Mouse (Mus musculus) intestine, postnatal 0 days (tissue): ENCODE measurements around the gene Triobp. TPM values are rescaled to one million over a fixed set of nuclear protein-coding genes. Genes with fewer than 3 reads are reported as not detected.

ENCODE experiments used
- ATAC-seq: fragments of 200-750 bp; cut with Nextera tagmentation; 2 replicates; pipeline ENCODE4 v1.8.0; 2017; ENCODE audit warnings: mild to moderate bottlenecking, moderate TSS enrichment, moderate library complexity
- H3K27ac ChIP-seq: fragments of 300-500 bp; sonication (generic); 2 replicates; pipeline ENCODE4 v1.5.1; 2014; ENCODE audit warnings: mild to moderate bottlenecking, low read depth, low read length, moderate library complexity
- H3K27me3 ChIP-seq: fragments of 300-500 bp; sonication (generic); replicated peaks from 2 replicates; pipeline ENCODE4 v1.6.1; 2014; ENCODE audit warnings: low read length, mixed read lengths; ENCODE audit not compliant: control insufficient read depth, insufficient read depth
- H3K36me3 ChIP-seq: fragments of 300-500 bp; sonication (generic); 2 replicates; pipeline ENCODE4 v1.6.1; 2014; ENCODE audit warnings: mild to moderate bottlenecking, moderate library complexity; ENCODE audit not compliant: control insufficient read depth, insufficient read depth
- H3K4me1 ChIP-seq: fragments of 300-500 bp; sonication (generic); replicated peaks from 2 replicates; pipeline ENCODE4 v1.6.1; 2014; ENCODE audit warnings: antibody characterized with exemption, low read length, mixed read lengths; ENCODE audit not compliant: control insufficient read depth, insufficient read depth
- H3K4me2 ChIP-seq: fragments of 300-500 bp; sonication (generic); replicated peaks from 2 replicates; pipeline ENCODE4 v1.6.1; 2014; ENCODE audit warnings: low read depth, mild to moderate bottlenecking, moderate library complexity
- H3K4me3 ChIP-seq: fragments of 300-500 bp; sonication (generic); 2 replicates; pipeline ENCODE4 v1.5.1; 2014; ENCODE audit warnings: low read depth, low read length
- H3K9ac ChIP-seq: fragments of 300-500 bp; sonication (generic); 2 replicates; pipeline ENCODE4 v1.6.1; 2014; ENCODE audit warnings: mild to moderate bottlenecking, low read depth, low read length
- H3K9me3 ChIP-seq: fragments of 300-500 bp; sonication (generic); 2 replicates; pipeline ENCODE4 v1.6.1; 2016; ENCODE audit warnings: mixed run types; ENCODE audit not compliant: control insufficient read depth
- CTCF ChIP-seq: sonication (generic); IDR thresholded peaks from 2 replicates; pipeline ENCODE4 v1.5.1; 2016; ENCODE audit warnings: low read depth, mild to moderate bottlenecking, control low read depth, antibody characterized with exemption, moderate library complexity
- WGBS: fragments of 180-500 bp; shearing (Covaris S2); extraction: QIAGEN DNeasy Blood & Tissue Kit; methylation state at CpG from one replicate; pipeline ENCODE4 v1.1.7; 2014; 5-methylcytosine and 5-hydroxymethylcytosine counted together
- microRNA-seq: library from miRNA; unstranded; fragments of <30 nt; microRNA quantifications from one replicate; pipeline ENCODE4, GENCODE M21; 2016
- polyA plus RNA-seq: library from polyadenylated mRNA; unstranded; fragments of >200 nt; fragmentation: Nextera tagmentation; extraction: Ambion mirVana; gene quantifications from 2 replicates; pipeline ENCODE4 v1.2.1, GENCODE M21; 2015

The Triobp gene
- polyA plus RNA-seq, 1 experiment from 2014 or later, result 39.4 TPM

- H3K9me3 ChIP-seq, result no peaks in the 10 kb centered on the region
- peak overlapping the region; percentile 2; the same call in 1 of the 2 replicates for H3K4me3 ChIP-seq
- H3K9ac ChIP-seq, result 0 out of 2 replicates have a peak overlapping the region, but pooled peaks have one; percentile 17
- no peaks in the 10 kb centered on the region for H3K27me3 ChIP-seq
- H3K36me3 ChIP-seq, result peaks cover 40% of the 10 kb centered on the region
- ATAC-seq, result peak; percentile 70
- 46% methylated on average over 13 of the region's 13 CpGs for WGBS
- H3K4me1 ChIP-seq, result no peaks in the 10 kb centered on the region; the same call in 1 of the 2 replicates
- H3K27ac ChIP-seq, result peak overlapping the region; percentile 88
- TF ChIP-seq CTCF, result no peak
- peak overlapping the region; percentile 48 for H3K4me2 ChIP-seq
Observed at GRCm38 (mm10) chr15:79051461-79052360, 104.2 kb downstream of the Triobp start.

GRCm38 (mm10) chr15:79052366-79052765, 104.8 kb downstream of the Triobp start:
- H3K4me1 ChIP-seq, result no peaks in the 10 kb centered on the region; the same call in 1 of the 2 replicates
- H3K27ac ChIP-seq, result peak overlapping the region; percentile 88
- no peak overlapping the region for H3K4me2 ChIP-seq
- no peak overlapping the region for H3K4me3 ChIP-seq
- H3K27me3 ChIP-seq, result no peaks in the 10 kb centered on the region
- 47% methylated on average over 2 of the region's 2 CpGs for WGBS
- ATAC-seq, result no peak
- TF ChIP-seq CTCF, result no peak
- peaks cover 47% of the 10 kb centered on the region for H3K36me3 ChIP-seq
- H3K9ac ChIP-seq, result no peak overlapping the region
- no peaks in the 10 kb centered on the region for H3K9me3 ChIP-seq

Small RNA genes lying within 50 kb of the gene (microRNA-seq; reads per million reads assigned to microRNA genes)
- gene Mir6956, result 3.5 reads per million, percentile 6 among the genes with 10 or more reads in this experiment

Other genes starting within 250 kb of the Triobp start
- 0.10 and 0.17 TPM in 2 replicates for gene Elfn2, start 229.0 kb upstream of the Triobp start, polyA plus RNA-seq
- 7.2 and 7.6 TPM in 2 replicates for gene Mfng, start 174.2 kb upstream of the Triobp start, polyA plus RNA-seq
- gene Card10, start 144.7 kb upstream of the Triobp start, polyA plus RNA-seq, result 3.2 and 3.9 TPM in 2 replicates
- gene Cdc42ep1, start 105.1 kb upstream of the Triobp start, polyA plus RNA-seq, result 16.8 and 17.0 TPM in 2 replicates
- gene Lgals2, start 92.2 kb upstream of the Triobp start, polyA plus RNA-seq, result 787 and 833 TPM in 2 replicates
- 40.1 TPM in 2 replicates for gene Gga1, start 70.5 kb upstream of the Triobp start, polyA plus RNA-seq
- gene Gm49510, start 48.1 kb upstream of the Triobp start, polyA plus RNA-seq, result 0.21 TPM in 1 of 2 replicates, not detected in the other
- gene Sh3bp1, start 48.0 kb upstream of the Triobp start, polyA plus RNA-seq, result 7.2 and 7.6 TPM in 2 replicates
- 3.3 and 4.2 TPM in 2 replicates for gene Pdxp, start 33.8 kb upstream of the Triobp start, polyA plus RNA-seq
- gene Lgals1, start 21.0 kb upstream of the Triobp start, polyA plus RNA-seq, result 725 and 759 TPM in 2 replicates
- gene Nol12, start 12.8 kb upstream of the Triobp start, polyA plus RNA-seq, result 24.8 and 26.0 TPM in 2 replicates
- gene H1f0, start 80.7 kb downstream of the Triobp start, polyA plus RNA-seq, result 298 and 319 TPM in 2 replicates
- gene Galr3, start 94.2 kb downstream of the Triobp start, polyA plus RNA-seq, result 2.2 and 2.6 TPM in 2 replicates
- 44.1 and 48.8 TPM in 2 replicates for gene Ankrd54, start 115.2 kb downstream of the Triobp start, polyA plus RNA-seq
- gene Eif3l, start 127.5 kb downstream of the Triobp start, polyA plus RNA-seq, result 97.0 and 100 TPM in 2 replicates
- 3.7 and 5.0 TPM in 2 replicates for gene Micall1, start 161.2 kb downstream of the Triobp start, polyA plus RNA-seq
- 256 and 266 TPM in 2 replicates for gene Polr2f, start 193.3 kb downstream of the Triobp start, polyA plus RNA-seq
- 4.2 and 5.2 TPM in 2 replicates for gene 1700088E04Rik, start 193.5 kb downstream of the Triobp start, polyA plus RNA-seq
- 2.8 and 3.5 TPM in 2 replicates for gene Sox10, start 217.5 kb downstream of the Triobp start, polyA plus RNA-seq